Mouse (Mus musculus): ENCODE measurements around the gene Rgs17.

DNA sequence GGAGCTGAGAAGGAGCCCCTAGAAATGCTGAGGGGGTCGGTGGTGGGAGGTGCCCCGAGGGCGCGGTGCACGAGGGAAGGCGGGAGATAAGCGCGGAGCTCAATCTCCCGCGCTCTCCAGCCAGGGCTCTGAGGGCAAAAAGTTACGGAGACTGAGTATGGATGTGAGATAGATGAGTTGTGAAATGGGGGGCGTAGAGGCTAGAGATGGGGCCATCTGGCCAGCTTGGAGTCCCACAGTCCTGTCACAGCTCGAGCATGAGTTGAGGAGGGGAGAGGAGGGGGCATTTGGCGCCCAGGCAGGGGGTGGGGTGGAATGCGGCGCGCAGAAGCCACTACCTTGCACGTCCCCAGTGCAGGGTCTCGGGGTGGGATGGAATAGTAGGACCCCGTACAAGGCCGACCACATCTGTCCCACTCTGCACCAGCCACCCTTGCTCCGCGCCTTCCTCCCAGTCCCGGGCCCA lies 117.5 kb downstream of the Rgs17 start:
- no peak for TF ChIP-seq POLR2A (IDR thresholded peaks at IDR 0.05; ENCODE audit: borderline replicate concordance, insufficient read depth, low read length)
- TF ChIP-seq CTCF (IDR thresholded peaks at IDR 0.05; ENCODE audit: borderline replicate concordance, insufficient read depth, low read depth, low read length) = no peak

Data from cerebellum, adult 2 months (tissue).